Mouse (Mus musculus) ES-Bruce4 (cell line): Measurements from ENCODE around the gene Orm1.
A peak's percentile ranks its signal among the peaks of the same experiment; 100 is the strongest.

Source experiments
- CTCF ChIP-seq: IDR thresholded peaks from one replicate; pipeline ENCODE4 v1.8.1; 2011; ENCODE audit warnings: low read depth, low read length
- EP300 ChIP-seq: IDR thresholded peaks from 2 replicates; pipeline ENCODE4 v1.6.1; 2011; ENCODE audit warnings: low read depth, low read length; ENCODE audit not compliant: insufficient read depth
- POLR2A ChIP-seq: IDR thresholded peaks from one replicate; pipeline ENCODE4 v1.8.1; 2011; ENCODE audit warnings: low read length; ENCODE audit not compliant: insufficient read depth

DNA sequence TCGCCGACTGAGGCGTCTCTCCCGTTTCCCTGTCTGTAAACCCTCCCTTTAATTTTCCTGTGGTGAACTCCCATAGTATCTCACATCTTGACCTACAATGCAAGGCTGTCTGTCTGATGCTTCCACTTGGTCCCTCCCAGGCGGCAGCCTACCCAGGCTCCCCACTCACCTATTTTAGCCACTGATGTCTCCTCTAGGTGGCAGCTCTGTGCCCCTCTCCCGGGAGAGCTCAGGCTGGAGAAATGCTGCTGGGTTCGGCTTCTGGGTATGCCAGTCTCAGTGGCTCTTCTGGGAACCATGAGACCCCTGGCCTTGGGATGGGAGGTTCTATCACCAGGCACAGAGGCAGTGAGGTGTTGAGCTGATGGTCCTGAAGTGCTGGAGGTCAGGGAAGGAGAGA, 33.1 kb downstream of the Orm1 start:
- peak; percentile 41 for TF ChIP-seq CTCF
- no peak for TF ChIP-seq POLR2A
- TF ChIP-seq EP300: no peak
